Mouse (Mus musculus) ovary, postnatal 36 days (tissue): Measurements from ENCODE around the gene 1700023F06Rik.
A peak's percentile ranks its signal among the peaks of the same experiment; 100 is the strongest.

Experiments used
- DNase-seq: peaks from one replicate; pipeline ENCODE4 v3.0.0; 2022; ENCODE audit warnings: low spot score, mixed read lengths

Gene 1700023F06Rik

GRCm38 (mm10) chr11:103164391-103164790, 44.0 kb downstream of the 1700023F06Rik start:
- no peak for DNase-seq

GRCm38 (mm10) chr11:103162132-103162531, 46.2 kb downstream of the 1700023F06Rik start:
- DNase-seq = no peak

DNA sequence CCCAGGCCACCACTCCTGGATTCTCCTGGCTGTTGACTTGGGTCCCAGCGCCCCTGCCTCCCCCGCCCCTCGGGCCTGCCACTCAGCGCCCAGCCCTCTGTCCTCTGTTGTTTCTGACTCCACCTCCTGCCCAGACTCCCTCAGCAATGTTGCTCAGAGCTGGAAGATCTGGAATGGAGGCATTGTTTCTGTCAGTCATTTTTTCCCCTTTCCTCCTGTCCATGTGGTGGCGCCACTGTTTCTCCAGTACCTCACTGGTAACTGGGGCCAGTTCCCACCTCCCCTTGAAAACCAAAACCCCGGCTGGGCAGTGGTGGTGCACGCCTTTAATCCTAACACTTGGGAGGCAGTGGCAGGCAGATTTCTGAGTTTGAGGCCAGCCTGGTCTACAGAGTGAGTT, 46.9 kb downstream of the 1700023F06Rik start:
- DNase-seq = no peak

DNA sequence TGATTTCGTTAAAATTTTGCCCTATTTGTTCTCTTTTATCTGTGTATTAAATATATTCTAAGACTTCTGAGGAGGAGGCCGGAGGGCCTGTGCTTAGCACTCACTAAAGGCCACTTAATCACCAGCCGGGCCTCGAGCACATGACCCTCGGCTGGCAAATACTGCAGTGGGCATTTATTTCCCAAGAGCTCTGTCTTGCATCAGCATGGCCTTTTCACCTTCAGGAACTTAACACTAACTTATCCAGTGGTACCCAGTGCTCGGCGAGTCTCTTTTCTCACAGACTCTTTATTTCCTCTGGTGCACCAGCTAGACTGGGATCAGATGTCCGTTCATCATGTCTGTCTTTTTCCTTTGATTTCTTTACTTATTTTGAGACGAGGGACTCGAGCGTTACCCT, 47.6 kb downstream of the 1700023F06Rik start:
- DNase-seq = no peak

GRCm38 (mm10) chr11:103158621-103159478, 49.5 kb downstream of the 1700023F06Rik start:
- peak; percentile 97 for DNase-seq

DNA sequence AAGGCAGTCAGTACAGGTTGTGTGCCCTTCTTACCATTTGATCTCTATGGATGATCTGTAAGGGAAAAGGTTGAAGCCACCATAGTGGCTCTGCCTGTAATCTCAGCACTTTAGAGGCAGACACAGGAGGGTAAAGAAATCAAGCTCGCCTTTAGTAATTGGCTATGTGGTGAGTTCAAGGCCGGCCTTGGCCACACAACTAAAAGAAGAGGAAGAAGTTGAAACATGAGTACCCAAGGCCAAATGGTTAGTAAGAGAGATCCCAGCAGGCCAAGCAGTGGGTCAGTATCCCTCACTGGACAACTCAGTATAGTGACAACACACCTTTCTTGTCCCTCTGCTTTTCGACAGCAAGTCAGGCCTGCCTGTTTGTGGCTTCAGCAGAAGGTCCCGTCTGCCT, 58.6 kb downstream of the 1700023F06Rik start:
- DNase-seq = no peak
